Mouse (Mus musculus) myocyte (in vitro differentiated cells): ENCODE measurements at regions not wholly inside any gene's neighbourhood (a gene's known extent, or its start where the extent isn't known, plus 50 kb on each side); places are given as distances from the start of the nearest gene placed in this dataset.

Source experiments
- H3K27me3 ChIP-seq: one replicate; pipeline ENCODE4 v1.6.1; 2011; ENCODE audit not compliant: control insufficient read depth, insufficient read depth, insufficient read length
- H3K36me3 ChIP-seq: one replicate; pipeline ENCODE4 v1.6.1; 2011; ENCODE audit not compliant: control insufficient read depth, insufficient read depth
- H3K4me2 ChIP-seq: one replicate; pipeline ENCODE4 v1.6.1; 2011; ENCODE audit warnings: low read depth, control low read depth
- H3K4me3 ChIP-seq: one replicate; pipeline ENCODE4 v1.5.1; 2011; ENCODE audit warnings: mild to moderate bottlenecking, control low read depth, moderate library complexity
- H3K79me2 ChIP-seq: one replicate; pipeline ENCODE4 v1.6.1; 2011; ENCODE audit not compliant: control insufficient read depth, insufficient read depth
- H3ac ChIP-seq: one replicate; pipeline ENCODE4 v1.6.1; 2011; ENCODE audit not compliant: control insufficient read depth, insufficient read length
- CEBPB ChIP-seq: IDR thresholded peaks from 2 replicates; pipeline ENCODE4 v1.6.1; 2011; ENCODE audit warnings: mild to moderate bottlenecking, moderate library complexity; ENCODE audit not compliant: poor library complexity, insufficient read depth, severe bottlenecking
- E2F4 ChIP-seq: IDR thresholded peaks from one replicate; pipeline ENCODE4 v1.6.1; 2011; ENCODE audit warnings: mild to moderate bottlenecking, control low read depth, moderate library complexity; ENCODE audit not compliant: insufficient read depth
- MAX ChIP-seq: IDR thresholded peaks from one replicate; pipeline ENCODE4 v1.6.1; 2011; ENCODE audit warnings: low read depth, mild to moderate bottlenecking, control low read depth
- MYOD1 ChIP-seq, 3 experiments: IDR thresholded peaks; one replicate each; pipeline ENCODE4 v1.6.1; 2011; ENCODE audit warnings: control low read depth in 2 of 3, low read depth in 2 of 3, mild to moderate bottlenecking in 2 of 3, moderate library complexity in 1 of 3; ENCODE audit not compliant: insufficient read length in 2 of 3, control insufficient read depth in 1 of 3
- MYOG ChIP-seq, 3 experiments: IDR thresholded peaks; one replicate each; pipeline ENCODE4 v1.6.1; 2011; ENCODE audit warnings: control low read depth in 2 of 3, low read depth in 2 of 3, mild to moderate bottlenecking in 2 of 3; ENCODE audit not compliant: insufficient read length in 2 of 3, control insufficient read depth in 1 of 3, insufficient read depth in 1 of 3
- POLR2A ChIP-seq: IDR thresholded peaks from one replicate; pipeline ENCODE4 v1.6.1; 2011; ENCODE audit warnings: low read depth, mild to moderate bottlenecking, control low read depth, moderate library complexity; ENCODE audit not compliant: insufficient read length
- POLR2AphosphoS2 ChIP-seq: IDR thresholded peaks from one replicate; pipeline ENCODE4 v1.6.1; 2011; ENCODE audit warnings: low read depth, control low read depth; ENCODE audit not compliant: insufficient read length
- REST ChIP-seq: IDR thresholded peaks from one replicate; pipeline ENCODE4 v1.6.1; 2011; ENCODE audit warnings: mild to moderate bottlenecking, control low read depth, moderate library complexity; ENCODE audit not compliant: insufficient read depth, insufficient read length
- SRF ChIP-seq: IDR thresholded peaks from one replicate; pipeline ENCODE4 v1.6.1; 2011; ENCODE audit warnings: low read depth; ENCODE audit not compliant: control insufficient read depth, insufficient read length
- TCF12 ChIP-seq: IDR thresholded peaks from one replicate; pipeline ENCODE4 v1.6.1; 2011; ENCODE audit warnings: mild to moderate bottlenecking, control low read depth; ENCODE audit not compliant: poor library complexity, insufficient read depth, severe bottlenecking
- TCF3 ChIP-seq: IDR thresholded peaks from one replicate; pipeline ENCODE4 v1.6.1; 2011; ENCODE audit warnings: low read depth, control low read depth; ENCODE audit not compliant: insufficient read length
- USF1 ChIP-seq: IDR thresholded peaks from one replicate; pipeline ENCODE4 v1.6.1; 2011; ENCODE audit warnings: low read depth, mild to moderate bottlenecking, control low read depth, moderate library complexity

GRCm38 (mm10) chr15:87433306-87433705 lies 110.8 kb upstream of the Fam19a5 start:
- no peaks in the 10 kb centered on the region for H3K27me3 ChIP-seq
- H3ac ChIP-seq: no peak overlapping the region
- no peak overlapping the region for H3K4me3 ChIP-seq
- TF ChIP-seq MAX (no peak), TCF12 (no peak), TCF3 (no peak), E2F4 (no peak), POLR2AphosphoS2 (no peak), MYOG (IDR thresholded peaks at IDR 0.05; ENCODE audit: control insufficient read depth in 1 of 3, insufficient read depth in 1 of 3, insufficient read length in 2 of 3, low read depth in 2 of 3) (no peak), POLR2A (no peak), SRF (no peak), REST (no peak), USF1 (no peak), CEBPB (no peak), MYOD1 (IDR thresholded peaks at IDR 0.05; ENCODE audit: control insufficient read depth in 1 of 3, insufficient read length in 2 of 3, low read depth in 2 of 3) (no peak)
- no peaks in the 10 kb centered on the region for H3K36me3 ChIP-seq
- H3K4me2 ChIP-seq: no peak overlapping the region
- H3K79me2 ChIP-seq: no peaks in the 10 kb centered on the region

DNA sequence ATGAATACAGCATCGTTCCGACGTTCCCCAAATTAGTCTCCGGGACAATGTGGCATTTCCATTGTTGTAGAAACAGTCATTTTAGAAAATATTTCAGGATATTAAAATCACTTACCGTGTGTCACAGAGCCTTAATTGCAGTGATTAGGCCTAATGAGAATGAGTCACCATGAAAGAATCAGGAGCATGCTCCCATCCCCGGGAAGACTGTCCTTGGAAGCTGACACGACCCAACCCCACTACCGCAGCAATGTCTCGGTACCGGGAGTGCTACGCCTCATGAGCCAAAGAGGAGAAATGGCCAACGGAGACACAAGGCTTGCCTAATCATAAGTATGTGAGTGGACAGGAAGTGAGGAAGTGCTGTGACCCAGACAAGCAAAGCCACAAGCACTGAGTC lies 110.2 kb upstream of the Fam19a5 start:
- no peaks in the 10 kb centered on the region for H3K36me3 ChIP-seq
- no peak overlapping the region for H3K4me3 ChIP-seq
- TF ChIP-seq E2F4 (no peak), MYOD1 (IDR thresholded peaks at IDR 0.05; ENCODE audit: control insufficient read depth in 1 of 3, insufficient read length in 2 of 3, low read depth in 2 of 3) (no peak), USF1 (no peak), MYOG (IDR thresholded peaks at IDR 0.05; ENCODE audit: control insufficient read depth in 1 of 3, insufficient read depth in 1 of 3, insufficient read length in 2 of 3, low read depth in 2 of 3) (no peak)
- H3K27me3 ChIP-seq: no peaks in the 10 kb centered on the region
- H3K4me2 ChIP-seq: no peak overlapping the region
- H3K79me2 ChIP-seq: no peaks in the 10 kb centered on the region
- H3ac ChIP-seq: no peak overlapping the region

DNA sequence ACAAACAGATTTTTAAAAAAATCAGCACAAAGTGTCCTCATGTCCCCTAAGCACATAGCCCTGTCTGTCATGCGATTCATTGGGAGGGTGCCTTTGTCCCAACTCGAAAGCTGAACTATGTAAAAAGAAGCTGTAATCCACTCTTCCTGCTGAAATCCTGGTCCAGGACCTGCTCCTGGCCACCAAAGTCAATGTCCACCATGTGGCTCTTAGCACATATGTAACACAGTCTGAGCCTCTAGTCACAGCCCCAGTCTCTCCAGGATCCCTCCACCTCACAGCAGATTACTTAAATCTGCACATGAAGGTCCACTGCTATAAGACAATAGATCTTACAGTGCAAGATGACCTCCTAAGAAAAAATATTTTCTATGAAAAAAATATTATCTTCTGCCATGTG lies 108.5 kb upstream of the Fam19a5 start:
- TF ChIP-seq POLR2AphosphoS2: no peak
- TF ChIP-seq MAX: no peak
- TF ChIP-seq MYOG (IDR thresholded peaks at IDR 0.05; ENCODE audit: control insufficient read depth in 1 of 3, insufficient read depth in 1 of 3, insufficient read length in 2 of 3, low read depth in 2 of 3): no peak
- no peak for TF ChIP-seq REST
- no peak for TF ChIP-seq TCF3
- no peak for TF ChIP-seq E2F4
- TF ChIP-seq MYOD1 (IDR thresholded peaks at IDR 0.05; ENCODE audit: control insufficient read depth in 1 of 3, insufficient read length in 2 of 3, low read depth in 2 of 3): no peak
- no peak for TF ChIP-seq SRF
- H3K36me3 ChIP-seq: no peaks in the 10 kb centered on the region
- H3K27me3 ChIP-seq: no peaks in the 10 kb centered on the region
- H3K4me3 ChIP-seq: no peak overlapping the region
- no peaks in the 10 kb centered on the region for H3K79me2 ChIP-seq
- no peak overlapping the region for H3K4me2 ChIP-seq
- H3ac ChIP-seq: no peak overlapping the region

GRCm38 (mm10) chr15:87437611-87438010 lies 106.5 kb upstream of the Fam19a5 start:
- no peak overlapping the region for H3K4me2 ChIP-seq
- H3K27me3 ChIP-seq: no peaks in the 10 kb centered on the region
- H3K79me2 ChIP-seq: no peaks in the 10 kb centered on the region
- no peak overlapping the region for H3ac ChIP-seq
- no peak for TF ChIP-seq MYOG (IDR thresholded peaks at IDR 0.05; ENCODE audit: control insufficient read depth in 1 of 3, insufficient read depth in 1 of 3, insufficient read length in 2 of 3, low read depth in 2 of 3)
- no peak for TF ChIP-seq POLR2A
- no peak overlapping the region for H3K4me3 ChIP-seq
- H3K36me3 ChIP-seq: no peaks in the 10 kb centered on the region

DNA sequence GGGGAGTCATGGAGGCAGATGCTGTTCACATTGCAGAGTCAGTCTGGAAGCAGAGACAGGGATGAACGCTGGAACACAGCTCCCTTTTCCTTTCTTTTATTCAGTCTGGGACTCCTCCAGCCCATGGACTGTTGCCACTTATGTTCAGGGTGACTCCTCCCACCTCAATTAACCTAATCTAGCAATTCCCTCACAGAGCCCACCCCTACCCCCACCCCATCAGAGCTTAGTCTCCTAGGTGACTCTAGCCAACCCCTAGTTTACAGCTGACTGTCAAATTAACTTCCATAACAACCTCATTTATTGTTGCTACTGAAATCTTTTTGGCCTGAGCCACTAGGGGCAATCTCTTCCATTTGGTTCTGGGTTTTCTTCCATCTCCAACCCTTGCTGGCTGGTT lies 85.2 kb upstream of the Fam19a5 start:
- Histone ChIP-seq H3K79me2 (no peaks in the 10 kb centered on the region), H3K4me3 (no peak overlapping the region), H3ac (no peak overlapping the region), H3K36me3 (no peaks in the 10 kb centered on the region), H3K27me3 (no peaks in the 10 kb centered on the region), H3K4me2 (no peak overlapping the region)
- TF ChIP-seq MAX (no peak), POLR2AphosphoS2 (no peak), TCF3 (no peak), MYOG (IDR thresholded peaks at IDR 0.05; ENCODE audit: control insufficient read depth in 1 of 3, insufficient read depth in 1 of 3, insufficient read length in 2 of 3, low read depth in 2 of 3) (no peak), CEBPB (no peak), E2F4 (no peak), SRF (no peak), POLR2A (no peak), MYOD1 (IDR thresholded peaks at IDR 0.05; ENCODE audit: control insufficient read depth in 1 of 3, insufficient read length in 2 of 3, low read depth in 2 of 3) (no peak), TCF12 (no peak), USF1 (no peak), REST (no peak)

DNA sequence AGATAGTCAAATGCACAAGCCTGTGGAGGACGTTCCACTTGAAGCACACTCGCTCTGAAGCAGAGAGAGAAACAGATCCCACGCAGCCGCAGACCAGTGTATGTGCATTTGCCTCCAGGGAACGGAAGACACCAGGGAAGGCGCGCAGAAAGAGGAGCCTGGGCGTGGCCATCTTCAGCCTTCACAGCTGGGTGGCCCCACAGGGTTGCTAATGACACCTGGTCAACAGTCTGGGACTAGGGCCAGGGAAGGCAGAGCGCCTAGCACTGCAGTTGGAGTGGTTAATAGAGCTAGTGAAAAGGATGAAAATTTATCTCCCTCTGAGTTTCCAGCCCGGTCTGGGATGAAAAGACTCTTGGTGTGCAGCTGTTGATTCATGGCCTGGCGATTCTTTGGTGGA lies 67.9 kb upstream of the Fam19a5 start:
- Histone ChIP-seq H3ac (no peak overlapping the region), H3K4me2 (no peak overlapping the region), H3K27me3 (no peaks in the 10 kb centered on the region), H3K4me3 (no peak overlapping the region), H3K36me3 (no peaks in the 10 kb centered on the region), H3K79me2 (no peaks in the 10 kb centered on the region)
- TF ChIP-seq POLR2AphosphoS2: no peak
